Comparison of ENCODE assay signal across 14 mouse cellular contexts in the genomic region with DNA sequence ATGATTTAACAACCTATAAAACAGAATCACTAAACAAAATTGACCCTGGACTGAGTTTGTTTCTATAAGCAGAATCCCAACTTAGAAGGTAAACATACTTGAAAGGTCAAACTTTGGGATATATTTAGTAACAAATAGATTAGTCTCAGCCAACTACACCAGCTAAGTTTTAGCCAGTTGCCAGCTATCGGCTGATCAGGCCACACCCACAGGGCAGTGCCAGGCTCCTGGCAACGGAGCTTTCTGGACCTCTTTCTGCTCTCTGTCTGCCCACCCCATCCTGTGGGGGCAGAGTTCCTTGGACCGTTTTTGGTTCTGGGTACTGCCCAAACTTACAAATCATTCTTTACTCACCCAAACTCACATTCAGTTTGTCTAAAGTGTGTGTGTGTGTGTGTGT.
DNase-seq lines count a peak whose midpoint lies in the region; ATAC-seq and TF ChIP-seq lines count a peak whose summit lies in the region.
"Had no signal": no experiment of that assay in that cellular context is flagged by ENCODE, and none has a peak within 500 bp of the region (broad histone marks: within the 10 kb centered on the region; RNA-seq: fewer than 3 reads in every experiment).

No protein-coding gene starts in this region.

- peaks cover 5% of the 10 kb centered on the region; the same call in 1 of the 2 replicates for H3K4me1 ChIP-seq in heart, adult 2 months (ENCODE audit: control insufficient read depth, insufficient read depth, low read length)
- H3K4me1 ChIP-seq in heart, embryonic 12.5 days (replicated peaks) = peaks cover 12% of the 10 kb centered on the region
- H3K4me1 ChIP-seq in forebrain, embryonic 10.5 days = peaks cover 7% of the 10 kb centered on the region
- H3K4me1 ChIP-seq: midbrain, embryonic 13.5 days had no signal

- H3K4me3 ChIP-seq in heart, adult 2 months = no peak overlapping the region
- H3K4me3 ChIP-seq in heart, embryonic 12.5 days = no peak overlapping the region
- no peak overlapping the region for H3K4me3 ChIP-seq in layer of hippocampus, adult 2 months
- H3K4me3 ChIP-seq in forebrain, embryonic 10.5 days = no peak overlapping the region
- H3K4me3 ChIP-seq: embryonic facial prominence, embryonic 13.5 days; left cerebral cortex, adult 2 months; midbrain, embryonic 13.5 days had no signal

- ATAC-seq in heart, embryonic 12.5 days (ENCODE audit: insufficient number of reproducible peaks, low FRiP score) = no peak
- ATAC-seq: activated CD4-positive, CD25-positive, alpha-beta regulatory T cell, adult 4 months; CD4-positive, CD25-positive, alpha-beta regulatory T cell, adult 4 months; hindbrain, embryonic 16.5 days; midbrain, embryonic 13.5 days had no signal

- no peaks in the 10 kb centered on the region for H3K36me3 ChIP-seq in heart, adult 2 months (ENCODE audit: control insufficient read depth, insufficient read depth, low read length)
- H3K36me3 ChIP-seq in heart, embryonic 12.5 days = no peaks in the 10 kb centered on the region
- no peaks in the 10 kb centered on the region for H3K36me3 ChIP-seq in forebrain, embryonic 10.5 days (replicated peaks)
- H3K36me3 ChIP-seq: embryonic facial prominence, embryonic 13.5 days; midbrain, embryonic 13.5 days had no signal

- H3K9me3 ChIP-seq in heart, embryonic 12.5 days (replicated peaks) = no peaks in the 10 kb centered on the region
- no peaks in the 10 kb centered on the region for H3K9me3 ChIP-seq in forebrain, embryonic 10.5 days
- H3K9me3 ChIP-seq: embryonic facial prominence, embryonic 13.5 days; midbrain, embryonic 13.5 days had no signal

- intact Hi-C loops in heart, adult 2 months (cut with DNase I) = no loop called here

- H3K4me2 ChIP-seq in heart, embryonic 12.5 days = no peak overlapping the region
- H3K4me2 ChIP-seq: midbrain, embryonic 13.5 days had no signal

- no peaks in the 10 kb centered on the region for H3K79me2 ChIP-seq in heart, adult 2 months (replicated peaks; ENCODE audit: control insufficient read depth, insufficient read depth, low read length)

- H3K27ac ChIP-seq in heart, adult 2 months = no peak overlapping the region
- H3K27ac ChIP-seq in heart, embryonic 12.5 days (ENCODE audit: poor library complexity, severe bottlenecking) = no peak overlapping the region
- no peak overlapping the region for H3K27ac ChIP-seq in layer of hippocampus, adult 2 months
- no peak overlapping the region for H3K27ac ChIP-seq in forebrain, embryonic 10.5 days
- H3K27ac ChIP-seq: embryonic facial prominence, embryonic 13.5 days; left cerebral cortex, adult 2 months; midbrain, embryonic 13.5 days had no signal

- TF ChIP-seq CTCF in heart, adult 2 months (IDR thresholded peaks at IDR 0.05) = peak; percentile 19; the same call in 1 of the 2 replicates
- TF ChIP-seq CTCF in layer of hippocampus, adult 2 months (conservative IDR thresholded peaks at IDR 0.05) = 0 out of 2 replicates have a peak, but pooled peaks have one; percentile 9

- no peaks in the 10 kb centered on the region for H3K27me3 ChIP-seq in heart, adult 2 months (ENCODE audit: control insufficient read depth, insufficient read depth, low read length)
- H3K27me3 ChIP-seq in heart, embryonic 12.5 days (replicated peaks) = no peaks in the 10 kb centered on the region
- no peaks in the 10 kb centered on the region for H3K27me3 ChIP-seq in forebrain, embryonic 10.5 days (ENCODE audit: poor library complexity, severe bottlenecking)
- H3K27me3 ChIP-seq: midbrain, embryonic 13.5 days had no signal

- no peak for TF ChIP-seq POLR2A in heart, adult 2 months (IDR thresholded peaks at IDR 0.05; ENCODE audit: insufficient read depth, low read depth, low read length)

- WGBS in heart, adult 2 months = 37% methylated on average over 3 of the region's 3 CpGs
- 27% methylated on average over 3 of the region's 3 CpGs for WGBS in heart, embryonic 12.5 days
- 76% methylated on average over 3 of the region's 3 CpGs for WGBS in forebrain, embryonic 10.5 days

- H3K9ac ChIP-seq in heart, adult 2 months (ENCODE audit: low read depth, low read length) = no peak overlapping the region
- no peak overlapping the region for H3K9ac ChIP-seq in heart, embryonic 12.5 days
- H3K9ac ChIP-seq: embryonic facial prominence, embryonic 13.5 days; midbrain, embryonic 13.5 days had no signal

- DNase-seq in heart, adult 2 months = peak in 1 of 2 experiments; percentile 42
- DNase-seq in layer of hippocampus, adult 2 months (ENCODE audit: low spot score in 2 of 2) = no peak
- DNase-seq in layer of hippocampus, adult 18-20 months (ENCODE audit: low spot score in 2 of 2) = no peak
- peak; percentile 19 for DNase-seq in urinary bladder, postnatal 25 days (ENCODE audit: low spot score)
- no peak for DNase-seq in urinary bladder, postnatal 14 days (ENCODE audit: low spot score)
- no peak for DNase-seq in forebrain, embryonic 10.5 days (ENCODE audit: extremely low spot score, low spot score)
- DNase-seq: right cerebral cortex, postnatal 4 days had no signal

- no peak for TF ChIP-seq EP300 in heart, adult 2 months (IDR thresholded peaks at IDR 0.05; ENCODE audit: insufficient read depth, low read depth, low read length)
